Mouse (Mus musculus): ENCODE measurements at regions not wholly inside any gene's neighbourhood (a gene's known extent, or its start where the extent isn't known, plus 50 kb on each side); places are given as distances from the start of the nearest gene placed in this dataset.

DNA sequence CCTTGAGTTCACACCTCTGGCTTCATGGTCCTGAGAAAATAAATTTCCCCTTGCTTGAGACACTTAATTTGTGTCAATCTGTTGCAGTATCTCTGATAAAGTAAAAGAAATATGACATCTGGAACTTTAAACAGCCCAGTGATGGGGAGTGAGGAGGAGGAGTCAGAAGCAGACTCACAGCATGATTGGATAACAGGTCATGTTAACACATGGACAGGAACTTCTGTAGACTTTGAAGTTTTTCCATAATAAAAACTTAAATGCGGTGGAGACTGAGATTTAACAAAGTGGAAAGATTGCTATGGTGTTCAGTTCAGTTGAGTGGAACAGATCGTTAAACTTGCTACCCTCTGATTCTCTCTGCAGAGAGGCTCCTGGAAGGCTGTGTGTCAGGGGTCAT is 143.7 kb upstream of the Gm10306 start:
- no peak for TF ChIP-seq CTCF (IDR thresholded peaks at IDR 0.05; ENCODE audit: low read depth, low read length)
- no peak for TF ChIP-seq POLR2A (IDR thresholded peaks at IDR 0.05; ENCODE audit: borderline replicate concordance, low read depth, low read length)
